Mouse (Mus musculus) liver, embryonic 14.5 days (tissue): ENCODE data around the gene Rubcn. TPM values are rescaled to one million over a fixed set of nuclear protein-coding genes. Genes with fewer than 3 reads are reported as not detected.

Experiments used
- ATAC-seq: fragments of 200-750 bp; cut with Nextera tagmentation; 2 replicates; pipeline ENCODE4 v1.8.0; 2017; ENCODE audit warnings: moderate number of reproducible peaks, mild to moderate bottlenecking, moderate library complexity; ENCODE audit not compliant: insufficient read depth
- DNase-seq, 3 experiments: peaks; one replicate each; pipeline ENCODE4 v3.0.0-alpha.2; 2012 to 2013; ENCODE audit warnings: low read depth in 3 of 3, low spot score in 3 of 3
- H3K27ac ChIP-seq: fragments of 300-500 bp; sonication (generic); 2 replicates; pipeline ENCODE4 v1.5.1; 2014; ENCODE audit warnings: moderate library complexity, mild to moderate bottlenecking, control low read depth, inconsistent platforms
- H3K27me3 ChIP-seq: fragments of 300-500 bp; sonication (generic); 2 replicates; pipeline ENCODE4 v1.6.1; 2014; ENCODE audit warnings: mild to moderate bottlenecking, low read length, moderate library complexity; ENCODE audit not compliant: control insufficient read depth, insufficient read depth
- H3K36me3 ChIP-seq: fragments of 300-500 bp; sonication (generic); replicated peaks from 2 replicates; pipeline ENCODE4 v1.6.1; 2014; ENCODE audit warnings: low read depth; ENCODE audit not compliant: control insufficient read depth, insufficient read depth
- H3K4me1 ChIP-seq, 2 experiments: fragments of 200-500 bp in 1 of 2; fragments of 300-500 bp in 1 of 2; sonication (generic) in 1 of 2; replicated peaks; 2 replicates each; pipeline ENCODE4 v1.6.1; 2012 to 2014; ENCODE audit warnings: antibody characterized with exemption in 1 of 2, inconsistent platforms in 1 of 2, low read length in 1 of 2; ENCODE audit not compliant: control insufficient read depth in 2 of 2, insufficient read depth in 2 of 2
- H3K4me2 ChIP-seq: fragments of 300-500 bp; sonication (generic); 2 replicates; pipeline ENCODE4 v1.6.1; 2014; ENCODE audit warnings: low read depth, mild to moderate bottlenecking, control low read depth, moderate library complexity
- H3K4me3 ChIP-seq, 2 experiments: fragments of 200-500 bp in 1 of 2; fragments of 300-500 bp in 1 of 2; sonication (generic) in 1 of 2; 2 replicates each; pipeline ENCODE4 v1.5.1; 2012 to 2014; ENCODE audit warnings: low read depth in 2 of 2, low read length in 2 of 2, mild to moderate bottlenecking in 2 of 2, control low read depth in 1 of 2, inconsistent platforms in 1 of 2, moderate library complexity in 1 of 2; ENCODE audit not compliant: insufficient read depth in 1 of 2
- H3K9ac ChIP-seq: fragments of 300-500 bp; sonication (generic); replicated peaks from 2 replicates; pipeline ENCODE4 v1.6.1; 2014; ENCODE audit warnings: mild to moderate bottlenecking, control low read depth, moderate library complexity
- H3K9me3 ChIP-seq: fragments of 300-500 bp; sonication (generic); 2 replicates; pipeline ENCODE4 v1.6.1; 2016; ENCODE audit warnings: low read length, mixed read lengths; ENCODE audit not compliant: control insufficient read depth
- CTCF ChIP-seq: IDR thresholded peaks from 2 replicates; pipeline ENCODE4 v1.5.1; 2016; ENCODE audit warnings: antibody characterized with exemption, low read depth, control low read depth
- EP300 ChIP-seq: IDR thresholded peaks from 2 replicates; pipeline ENCODE4 v1.6.1; 2016; ENCODE audit warnings: antibody characterized with exemption, low read depth
- WGBS: fragments of 180-500 bp; shearing (Covaris S2); extraction: QIAGEN DNeasy Blood & Tissue Kit; methylation state at CpG from one replicate; pipeline ENCODE4 v1.1.7; 2014; ENCODE audit not compliant: insufficient replicate concordance; 5-methylcytosine and 5-hydroxymethylcytosine counted together
- polyA plus RNA-seq, 2 experiments: library from polyadenylated mRNA; depleted of rRNA in 1 of 2; stranded (reverse) in 1 of 2; unstranded in 1 of 2; fragments of >200 nt; fragmentation: Nextera tagmentation in 1 of 2; extraction: Ambion mirVana in 1 of 2; gene quantifications; 2 replicates each; pipeline versions ENCODE4 v1.2.1 to v1.2.3; 2012 to 2014

Rubcn gene
- polyA plus RNA-seq, 2 experiments = 3.1 to 3.9 TPM

DNA sequence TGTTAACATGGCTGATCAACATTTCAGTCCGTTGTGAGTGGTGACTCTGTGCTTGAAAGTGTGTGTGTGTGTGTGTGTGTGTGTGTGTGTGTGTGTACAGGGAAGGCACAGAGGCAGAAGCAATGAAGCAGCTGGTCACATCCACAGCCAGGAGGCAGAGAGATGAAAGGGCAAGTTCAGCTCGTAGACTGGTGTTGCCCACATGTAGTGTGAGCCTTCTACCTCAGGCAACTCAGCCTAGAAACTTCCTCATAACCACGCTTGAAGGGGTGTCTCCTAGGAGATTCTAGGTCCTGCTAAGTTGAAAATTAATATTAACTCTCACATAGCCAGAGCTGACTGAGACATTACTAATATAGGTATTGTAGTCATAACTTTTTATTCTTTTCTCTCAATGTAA, 4.2 kb downstream of the Rubcn start:
- no peak overlapping the region for H3K4me2 ChIP-seq
- peaks cover under 1 to 5% of the 10 kb centered on the region in 2 experiments for H3K4me1 ChIP-seq
- no peak for ATAC-seq
- H3K9ac ChIP-seq = no peak overlapping the region
- no peak overlapping the region for H3K27ac ChIP-seq
- no peak for TF ChIP-seq EP300
- no peak for TF ChIP-seq CTCF
- H3K4me3 ChIP-seq = no peak overlapping the region
- H3K9me3 ChIP-seq = no peaks in the 10 kb centered on the region
- DNase-seq = no peak
- 25% methylated on average over 3 of the region's 3 CpGs for WGBS
- H3K36me3 ChIP-seq = no peaks in the 10 kb centered on the region
- H3K27me3 ChIP-seq = no peaks in the 10 kb centered on the region

- H3K4me2 ChIP-seq = no peak overlapping the region
- H3K27ac ChIP-seq = no peak overlapping the region
- no peaks in the 10 kb centered on the region for H3K9me3 ChIP-seq
- DNase-seq (no peak), ATAC-seq (no peak)
- no peak overlapping the region for H3K4me3 ChIP-seq
- no peak for TF ChIP-seq EP300
- no peaks in the 10 kb centered on the region for H3K27me3 ChIP-seq
- H3K9ac ChIP-seq = no peak overlapping the region
- WGBS = 46% methylated on average over 5 of the region's 5 CpGs
- H3K4me1 ChIP-seq = peaks cover 6 to 8% of the 10 kb centered on the region in 2 experiments
- H3K36me3 ChIP-seq = no peaks in the 10 kb centered on the region
These were observed 7.3 kb downstream of the Rubcn start for GRCm38 (mm10) chr16:32870231-32870630.

DNA sequence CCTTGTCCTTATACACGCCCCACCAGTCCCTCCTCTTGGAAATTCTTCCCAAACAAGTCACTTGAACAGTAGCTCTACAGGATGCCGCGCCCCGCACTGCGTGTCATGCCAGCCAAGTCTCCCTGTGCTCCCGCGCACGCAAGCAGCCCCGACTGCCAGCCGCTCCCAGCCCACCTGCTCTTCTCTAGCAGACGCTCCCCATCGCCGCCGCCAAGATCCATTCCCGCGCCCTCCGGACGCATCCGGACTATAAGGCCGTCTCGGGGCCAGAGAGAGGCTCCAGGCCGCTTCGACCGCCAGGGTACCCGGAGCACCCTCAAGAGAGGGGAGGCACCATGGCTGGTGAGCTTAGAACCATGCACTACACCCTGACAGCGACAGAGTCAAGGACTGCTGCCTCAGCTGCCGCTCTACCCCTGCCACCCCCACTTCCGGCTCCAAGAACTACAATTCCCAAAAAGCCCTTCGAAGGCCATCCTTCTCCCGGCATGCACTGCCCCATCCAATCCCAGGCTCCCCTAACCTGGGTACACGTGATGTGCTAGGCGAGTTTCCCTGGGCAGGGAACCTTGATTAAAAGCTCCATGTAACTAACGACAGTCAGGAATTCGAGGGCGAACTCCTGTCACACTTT, 9.5 kb downstream of the Rubcn start:
- Histone ChIP-seq H3K9me3 (no peaks in the 10 kb centered on the region), H3K27ac (peak overlapping the region; percentile 36; the same call in 1 of the 2 replicates), H3K4me1 (peaks cover 6 to 8% of the 10 kb centered on the region in 2 experiments), H3K4me2 (peak overlapping the region; percentile 94), H3K27me3 (no peaks in the 10 kb centered on the region), H3K9ac (peak overlapping the region; percentile 74), H3K36me3 (no peaks in the 10 kb centered on the region), H3K4me3 (peak overlapping the region; percentile 91 to 93)
- TF ChIP-seq EP300 (no peak), CTCF (no peak)
- peak; percentile 97 for ATAC-seq
- WGBS = under 1% methylated on average over 35 of the region's 35 CpGs
- DNase-seq = peak; percentile 76 to 84 (median 77)

DNA sequence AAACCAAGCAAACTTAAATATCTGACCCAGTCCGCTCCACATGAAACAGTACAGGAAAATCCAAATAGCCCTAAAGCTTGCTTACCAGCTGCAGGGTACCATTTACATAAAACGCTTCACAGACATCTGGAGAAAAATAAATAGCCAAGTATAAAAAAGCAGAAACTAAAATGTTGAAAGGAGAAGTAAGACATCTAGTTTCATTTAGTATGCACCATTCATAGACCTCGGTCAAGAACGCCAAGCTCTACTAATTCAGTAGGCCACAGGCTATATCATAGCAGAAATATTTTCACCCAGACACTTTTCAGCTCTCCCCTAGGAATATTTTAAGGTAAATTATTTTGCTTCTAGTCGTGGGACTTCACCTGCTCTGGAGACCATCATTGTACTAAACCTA, 10.9 kb downstream of the Rubcn start:
- WGBS = 72% methylated on average over 5 of the region's 5 CpGs
- H3K27ac ChIP-seq = no peak overlapping the region
- no peak overlapping the region; a peak in 1 of 4 replicates for H3K4me3 ChIP-seq

DNA sequence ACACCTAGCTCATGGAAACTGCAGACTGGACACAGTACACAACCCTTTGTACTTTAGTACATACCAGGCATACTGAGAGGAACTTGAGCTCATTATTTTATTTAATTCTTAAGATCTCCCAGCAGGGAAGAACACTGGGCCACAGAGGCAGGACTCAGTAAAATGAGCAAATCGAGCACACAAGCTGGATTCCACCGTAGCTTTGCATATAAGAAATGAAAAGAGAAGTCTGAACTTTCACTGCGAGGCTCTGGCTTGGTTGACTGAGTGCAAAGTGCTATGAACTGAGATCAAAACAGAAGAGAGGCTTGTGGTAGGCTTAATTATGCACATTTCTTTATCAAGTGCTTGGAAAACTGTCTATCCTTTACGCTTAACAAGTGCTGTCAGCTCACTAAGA, 12.2 kb downstream of the Rubcn start:
- Histone ChIP-seq H3K27ac (no peak overlapping the region), H3K4me1 (peaks cover 6 to 8% of the 10 kb centered on the region in 2 experiments), H3K9ac (no peak overlapping the region), H3K9me3 (no peaks in the 10 kb centered on the region), H3K4me2 (no peak overlapping the region), H3K36me3 (no peaks in the 10 kb centered on the region), H3K27me3 (no peaks in the 10 kb centered on the region), H3K4me3 (no peak overlapping the region)
- no peak for ATAC-seq
- no peak for TF ChIP-seq CTCF
- no peak for TF ChIP-seq EP300
- WGBS = 72% methylated on average over 4 of the region's 4 CpGs
- DNase-seq = no peak

More for the DNA sequence above, 10.9 kb downstream of the Rubcn start:
- Histone ChIP-seq H3K36me3 (no peaks in the 10 kb centered on the region), H3K9me3 (no peaks in the 10 kb centered on the region), H3K27me3 (no peaks in the 10 kb centered on the region), H3K9ac (no peak overlapping the region), H3K4me1 (peaks cover 6 to 8% of the 10 kb centered on the region in 2 experiments), H3K4me2 (peak overlapping the region; percentile 94; the same call in 1 of the 2 replicates)
- ATAC-seq = no peak
- no peak for TF ChIP-seq EP300
- TF ChIP-seq CTCF = no peak
- no peak for DNase-seq
